Mouse (Mus musculus): ENCODE measurements around the gene Enho.
A peak's percentile ranks its signal among the peaks of the same experiment; 100 is the strongest.

The Enho gene

GRCm38 (mm10) chr4:41664533-41664932 lies 24.4 kb upstream of the Enho start:
- no peak for DNase-seq (ENCODE audit: low read depth, low spot score)

GRCm38 (mm10) chr4:41663614-41664013 lies 23.5 kb upstream of the Enho start:
- DNase-seq (ENCODE audit: low read depth, low spot score), result no peak

- no peak for DNase-seq (ENCODE audit: low read depth, low spot score)
These were observed 22.6 kb upstream of the Enho start for GRCm38 (mm10) chr4:41662723-41663122.

GRCm38 (mm10) chr4:41660851-41661430 lies 20.8 kb upstream of the Enho start:
- no peak for DNase-seq (ENCODE audit: low read depth, low spot score)

- no peak for DNase-seq (ENCODE audit: low read depth, low spot score)
These were observed 19.4 kb upstream of the Enho start for GRCm38 (mm10) chr4:41659556-41659955.

- DNase-seq (ENCODE audit: low read depth, low spot score), result no peak
These were observed 18.7 kb upstream of the Enho start for GRCm38 (mm10) chr4:41658566-41659384.

- no peak for DNase-seq (ENCODE audit: low read depth, low spot score)
These were observed 15.4 kb upstream of the Enho start for GRCm38 (mm10) chr4:41655525-41655924.

GRCm38 (mm10) chr4:41654217-41654616 lies 14.1 kb upstream of the Enho start:
- peak; percentile 28 for DNase-seq (ENCODE audit: low read depth, low spot score)

- DNase-seq (ENCODE audit: low read depth, low spot score), result no peak
These were observed 13.6 kb upstream of the Enho start for GRCm38 (mm10) chr4:41653730-41654129.

GRCm38 (mm10) chr4:41653296-41653695 lies 13.2 kb upstream of the Enho start:
- DNase-seq (ENCODE audit: low read depth, low spot score), result peak; percentile 67

- no peak for DNase-seq (ENCODE audit: low read depth, low spot score)
These were observed 8.5 kb upstream of the Enho start for GRCm38 (mm10) chr4:41648627-41649026.

- DNase-seq (ENCODE audit: low read depth, low spot score), result no peak
These were observed 8.0 kb upstream of the Enho start for GRCm38 (mm10) chr4:41648157-41648556.

GRCm38 (mm10) chr4:41645488-41645887 lies 5.4 kb upstream of the Enho start:
- DNase-seq (ENCODE audit: low read depth, low spot score), result peak; percentile 8

- no peak for DNase-seq (ENCODE audit: low read depth, low spot score)
These were observed 1.2 kb upstream of the Enho start for GRCm38 (mm10) chr4:41641199-41641822.

GRCm38 (mm10) chr4:41639214-41639841 lies 796 bp downstream of the Enho start:
- DNase-seq (ENCODE audit: low read depth, low spot score), result peak; percentile 29

- no peak for DNase-seq (ENCODE audit: low read depth, low spot score)
These were observed 1.3 kb downstream of the Enho start for GRCm38 (mm10) chr4:41638828-41639213.

GRCm38 (mm10) chr4:41638186-41638731 lies 1.9 kb downstream of the Enho start:
- DNase-seq (ENCODE audit: low read depth, low spot score), result no peak

GRCm38 (mm10) chr4:41636882-41637635 lies 3.1 kb downstream of the Enho start:
- DNase-seq (ENCODE audit: low read depth, low spot score), result no peak

GRCm38 (mm10) chr4:41636366-41636765 lies 3.8 kb downstream of the Enho start:
- no peak for DNase-seq (ENCODE audit: low read depth, low spot score)

- DNase-seq (ENCODE audit: low read depth, low spot score), result no peak
These were observed 4.2 kb downstream of the Enho start for GRCm38 (mm10) chr4:41635906-41636305.

- no peak for DNase-seq (ENCODE audit: low read depth, low spot score)
These were observed 4.9 kb downstream of the Enho start for GRCm38 (mm10) chr4:41635224-41635623.

Data from CD4-positive, CD25-positive, alpha-beta regulatory T cell, adult 2 months (primary cell).